Mouse (Mus musculus) left cerebral cortex, adult 8-10 months (tissue): ENCODE measurements around the gene Nat14. TPM values are rescaled to one million over a fixed set of nuclear protein-coding genes. Genes with fewer than 3 reads are reported as not detected.
A peak's percentile ranks its signal among the peaks of the same experiment; 100 is the strongest.

ENCODE experiments used
- DNase-seq, 2 experiments: peaks; one replicate each; pipeline ENCODE4 v3.0.0; 2022; ENCODE audit warnings: low spot score in 2 of 2
- total RNA-seq, 4 experiments: library from RNA; stranded (reverse); gene quantifications; 2 replicates each; pipeline ENCODE4 v1.2.4; 2022

Gene Nat14
- total RNA-seq, 4 experiments from 2014 or later: 94.7 to 100 (median 95.8) TPM

DNA sequence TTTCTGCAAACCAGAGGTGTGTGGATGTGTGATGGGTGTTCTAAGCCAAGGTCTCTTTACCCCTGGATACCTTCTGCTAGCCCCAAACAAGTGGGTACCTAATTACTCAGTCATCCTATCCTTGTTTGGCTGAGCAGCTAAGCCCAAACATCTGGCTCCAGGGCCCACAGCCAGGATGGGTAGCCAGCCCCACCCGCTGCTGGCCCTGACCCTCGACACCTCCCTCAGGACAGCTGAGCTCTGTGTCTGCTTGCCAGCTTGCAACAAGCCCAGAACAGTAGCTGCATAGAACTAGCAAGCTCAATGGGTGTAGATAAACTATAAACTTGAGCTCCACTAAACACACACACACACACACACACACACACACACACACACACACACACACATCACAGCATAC is 26.0 kb downstream of the Nat14 start:
- no peak for DNase-seq

DNA sequence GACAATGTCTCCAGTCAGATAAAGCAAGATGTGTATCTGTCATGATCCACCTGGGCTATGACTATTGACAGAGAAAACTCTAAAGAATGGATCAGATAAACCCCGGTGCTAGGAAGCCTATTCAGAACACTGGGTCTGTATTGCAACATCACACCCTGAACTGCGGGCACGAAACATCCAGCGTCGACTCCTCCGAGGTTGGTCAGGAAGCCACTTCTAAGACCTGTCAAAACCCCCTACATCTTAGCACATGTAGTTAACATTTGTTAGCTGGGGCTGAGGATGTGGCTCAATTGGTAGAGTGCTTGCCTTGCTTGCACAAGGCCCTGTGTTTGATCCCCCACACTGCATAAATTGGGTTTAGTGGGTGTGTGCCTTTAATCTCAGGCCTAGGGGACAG is 26.6 kb downstream of the Nat14 start:
- DNase-seq: no peak

DNA sequence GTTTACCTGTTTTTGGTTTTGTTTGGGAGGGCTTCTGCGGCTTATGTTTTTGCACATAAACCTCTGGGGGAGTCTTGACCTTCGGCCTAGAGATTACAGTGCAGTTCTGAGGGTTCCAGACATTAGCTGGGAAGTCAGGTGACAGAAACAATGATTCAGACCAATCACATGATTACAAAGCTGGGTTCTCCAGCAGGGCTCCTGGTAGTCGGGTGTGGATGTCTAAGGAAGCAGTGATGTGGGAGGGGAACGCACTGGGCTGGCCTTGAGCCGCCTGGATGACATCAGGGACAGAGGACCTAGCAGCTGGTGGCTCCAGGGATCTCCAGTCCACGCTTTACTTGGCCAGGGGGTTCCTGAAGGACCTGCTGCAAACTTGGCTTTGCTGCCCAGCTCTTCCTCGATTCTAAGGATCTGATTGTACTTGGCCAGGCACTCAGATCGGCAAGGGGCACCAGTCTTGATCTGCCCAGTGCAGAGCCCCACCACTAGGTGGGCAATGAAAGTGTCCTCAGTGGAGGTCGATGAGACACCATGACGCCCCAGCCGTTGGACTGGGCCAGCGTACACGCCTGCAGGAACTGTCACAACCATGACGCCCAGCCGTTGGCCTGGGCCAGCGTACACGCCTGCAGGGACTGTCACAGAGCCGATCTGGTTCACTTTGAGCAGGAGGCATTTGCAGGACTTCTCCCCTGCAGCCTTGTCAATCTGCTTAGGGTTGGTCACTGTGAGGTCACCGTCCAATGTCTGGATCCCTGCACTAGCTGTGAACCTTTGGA is 28.9 kb downstream of the Nat14 start:
- DNase-seq: no peak

DNA sequence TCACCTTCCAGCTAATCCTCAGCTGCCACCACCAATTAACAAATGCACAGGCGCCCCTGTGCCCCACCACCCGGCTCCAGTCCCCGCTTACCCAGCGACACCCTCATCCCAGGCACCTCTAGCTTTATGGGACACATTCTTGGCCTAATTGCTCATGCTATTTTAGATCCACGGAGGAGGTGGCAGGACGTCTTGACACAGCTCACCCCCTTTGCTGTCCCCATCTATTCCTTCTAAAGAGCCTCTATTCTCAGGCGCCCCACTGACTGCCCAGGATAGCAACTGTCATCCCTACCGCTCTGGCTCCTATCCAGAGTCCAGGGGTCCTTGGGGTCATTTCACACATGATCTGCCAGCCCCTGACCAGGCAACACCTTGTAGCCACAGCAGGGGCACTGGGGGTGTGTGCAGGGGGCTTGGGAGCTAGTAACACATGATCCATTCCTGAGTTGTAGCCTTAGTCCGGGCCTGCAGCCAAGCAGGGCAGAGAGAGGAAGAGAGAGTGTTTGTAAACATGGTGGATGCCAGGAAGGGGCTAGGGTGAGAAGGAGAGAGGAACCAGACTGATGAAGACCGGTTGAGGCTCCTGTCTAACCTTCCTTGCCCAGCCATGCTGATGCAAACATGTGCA is 32.1 kb downstream of the Nat14 start:
- no peak for DNase-seq

DNA sequence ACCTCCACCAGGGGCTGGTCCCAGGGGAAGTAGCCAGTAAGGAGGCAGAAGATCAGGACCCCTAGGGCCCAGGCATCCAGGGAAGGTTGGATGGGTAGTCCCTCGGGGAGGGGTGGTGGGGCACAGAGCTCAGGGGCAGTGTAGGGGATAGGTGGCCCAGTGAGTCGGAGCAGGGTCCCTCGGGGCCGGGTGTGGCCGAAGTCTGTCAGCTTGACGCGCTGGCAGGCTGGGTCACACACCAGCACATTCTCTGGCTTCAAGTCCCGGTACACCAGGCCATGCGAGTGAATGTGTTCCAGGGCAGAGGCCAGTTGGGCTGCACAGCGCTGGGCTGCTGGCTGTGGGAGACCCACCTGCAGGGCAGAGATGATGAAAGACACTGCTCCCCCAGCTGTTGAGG is 35.5 kb downstream of the Nat14 start:
- DNase-seq: no peak

DNA sequence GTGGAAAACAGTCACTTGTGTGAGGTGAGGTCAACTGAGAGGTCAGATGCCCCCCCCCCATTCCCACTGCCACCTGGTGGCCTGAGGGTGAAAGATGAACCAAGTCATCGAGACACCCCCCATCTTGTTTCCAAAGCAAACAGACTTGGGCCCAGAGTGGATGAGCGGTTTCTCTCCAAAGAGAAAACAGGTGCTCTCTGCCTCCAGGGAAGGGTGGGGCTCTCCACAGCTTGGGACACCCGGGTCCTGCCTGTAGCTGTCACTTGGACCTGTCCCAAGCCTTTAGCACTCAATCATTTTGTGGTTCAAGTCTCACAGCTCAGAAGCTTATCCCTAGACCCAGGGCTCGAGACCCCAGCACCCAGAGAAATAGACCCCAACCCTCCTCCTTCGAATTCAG is 41.7 kb downstream of the Nat14 start:
- no peak for DNase-seq

DNA sequence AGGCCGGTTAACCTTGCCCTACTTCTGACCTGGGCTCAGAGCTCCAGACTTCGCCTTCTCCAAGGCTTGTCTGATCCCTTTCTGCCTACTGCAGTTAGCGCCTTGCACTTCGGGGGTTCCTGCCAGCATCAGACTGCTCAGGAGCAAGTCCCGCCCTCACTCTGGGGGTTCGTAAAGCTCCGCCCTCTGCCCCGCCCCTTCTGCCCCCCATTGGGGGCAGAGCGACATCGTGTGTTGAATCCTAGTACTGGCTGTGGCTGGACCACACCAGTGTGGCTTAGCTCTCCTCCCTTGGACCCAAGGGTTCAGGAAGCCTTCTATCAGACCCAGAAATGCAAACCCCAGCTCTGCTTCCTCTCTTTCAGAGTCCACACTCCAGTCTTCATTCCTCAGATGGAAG is 42.4 kb downstream of the Nat14 start, which contains the start of gene Sbk2:
Gene Sbk2, minus strand, starts transcription at position 135 of the 400 bp plus-strand sequence.
- peak; percentile 47 to 51 for DNase-seq

DNA sequence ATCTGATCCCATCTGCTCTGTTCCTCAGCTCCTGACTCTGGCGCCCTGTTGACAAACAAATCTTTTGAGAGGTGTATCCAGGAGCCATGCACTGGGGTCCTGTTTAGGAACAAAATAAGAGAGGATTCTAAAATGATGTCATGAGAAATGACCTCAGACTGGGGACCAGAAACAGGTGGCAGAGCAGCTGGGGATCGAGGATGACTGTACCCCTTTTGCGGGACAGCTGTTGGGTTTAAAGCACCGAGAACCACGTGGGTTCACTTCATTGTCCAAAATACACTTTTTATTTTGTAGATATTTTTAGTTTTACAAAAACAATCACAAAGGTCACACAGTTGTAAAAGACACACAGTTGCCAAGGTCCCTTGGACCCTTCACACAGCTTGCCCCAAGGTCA is 43.2 kb downstream of the Nat14 start:
- DNase-seq: no peak

DNA sequence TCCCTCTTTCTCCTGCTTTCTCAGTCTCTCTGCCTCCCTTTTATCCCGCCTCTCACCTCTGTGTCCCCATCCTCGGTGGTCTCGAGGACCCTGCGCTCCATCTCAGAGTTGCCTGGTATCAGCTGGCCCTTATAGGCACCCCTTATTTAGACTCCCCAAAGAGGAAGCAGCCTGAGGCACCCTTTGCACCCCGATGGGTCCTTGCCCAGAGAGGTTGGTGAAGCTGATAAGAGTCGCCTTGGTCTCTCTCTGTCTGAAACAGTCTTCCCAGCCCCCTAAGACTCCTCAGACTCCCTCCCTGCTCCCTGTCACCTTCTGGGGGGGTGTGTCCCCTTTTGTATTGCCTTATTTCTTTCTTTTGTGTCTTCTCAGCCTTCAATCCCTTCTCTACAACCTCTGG is 49.2 kb downstream of the Nat14 start, which contains the start of gene Sbk3:
Gene Sbk3, minus strand, starts transcription at position 101 of the 400 bp plus-strand sequence.
- DNase-seq: no peak

DNA sequence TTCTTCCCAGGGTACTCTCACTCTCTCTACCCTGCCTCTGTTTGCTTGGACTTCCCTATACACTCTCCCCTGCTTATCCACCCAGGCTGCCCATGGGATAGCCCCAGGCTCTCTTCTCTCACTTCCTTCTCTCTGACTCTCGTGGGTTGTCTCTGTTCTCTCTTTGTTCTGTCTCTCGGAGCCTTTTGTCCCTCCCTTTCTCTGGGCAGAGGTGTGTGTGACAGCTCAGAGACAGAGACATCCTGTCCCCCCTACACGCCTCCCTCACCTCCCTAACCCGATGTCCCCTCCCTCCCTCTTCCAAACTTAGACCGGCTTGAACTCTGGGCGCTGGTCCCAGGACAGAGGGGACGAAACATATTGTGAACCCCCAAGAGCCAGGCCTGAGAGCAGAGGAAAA is 49.9 kb downstream of the Nat14 start:
- DNase-seq: no peak

DNA sequence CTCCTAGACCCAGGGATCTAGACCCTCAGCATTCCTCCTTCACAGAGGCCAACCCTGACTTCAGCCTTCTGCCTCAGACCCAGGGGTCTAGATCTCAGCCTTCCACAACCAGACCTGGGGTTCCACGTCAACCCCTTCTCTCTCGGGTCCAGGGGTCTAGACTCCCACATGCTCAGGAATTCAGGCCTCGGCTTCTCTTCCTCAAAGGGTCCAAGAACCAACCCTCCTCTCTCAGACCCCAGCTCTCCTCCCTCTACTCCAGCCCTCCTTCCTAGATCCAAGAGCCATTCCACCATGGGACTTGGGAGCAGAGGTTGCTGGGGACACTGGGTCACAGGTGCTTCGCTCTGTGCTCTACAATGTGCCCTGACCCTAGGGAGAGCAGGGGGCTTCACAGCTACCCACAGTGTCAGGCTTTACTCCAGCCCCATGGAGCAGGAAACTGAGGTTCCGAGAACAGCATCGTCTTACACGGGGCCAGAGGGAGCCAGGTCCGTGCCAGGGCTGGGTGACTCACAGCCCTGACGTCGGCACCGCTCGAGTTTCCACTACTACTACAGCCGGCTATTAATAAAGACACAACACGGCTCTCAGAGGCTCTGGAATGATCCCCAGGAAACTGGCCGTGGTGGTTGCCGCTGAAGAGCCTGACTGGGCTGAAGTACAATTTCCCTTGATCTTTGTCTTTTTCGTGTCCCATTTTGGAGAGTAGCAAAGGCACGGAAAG is 50.7 kb downstream of the Nat14 start:
- no peak for DNase-seq

Other genes with a start within 250 kb of the Nat14 start
- gene Hspbp1, start 237.0 kb upstream of the Nat14 start, total RNA-seq: 10 to 100 TPM; 83.7 to 95.5 (median 89.4) TPM
- 100 to 1,000 TPM; 377 to 435 (median 401) TPM for gene Brsk1, start 231.4 kb upstream of the Nat14 start, total RNA-seq
- gene Tmem150b, start 196.8 kb upstream of the Nat14 start, total RNA-seq: under 1 TPM in 2 of 4 experiments, not detected in 2; 0.16 to 0.21 TPM
- 10 to 100 TPM; 22.0 to 31.3 (median 25.3) TPM for gene Kmt5c, start 181.9 kb upstream of the Nat14 start, total RNA-seq
- 1 to 10 TPM; 5.1 to 8.7 (median 6.8) TPM for gene Cox6b2, start 168.9 kb upstream of the Nat14 start, total RNA-seq
- gene Fam71e2, start 150.7 kb upstream of the Nat14 start, total RNA-seq: not detected
- gene Il11, start 139.2 kb upstream of the Nat14 start, total RNA-seq: under 1 TPM; 0.26 to 0.70 (median 0.39) TPM
- not detected for gene Tmem190, start 139.1 kb upstream of the Nat14 start, total RNA-seq
- 1 to 10 TPM; 3.0 to 4.2 (median 3.1) TPM for gene Tmem238, start 132.4 kb upstream of the Nat14 start, total RNA-seq
- gene Rpl28, start 129.2 kb upstream of the Nat14 start, total RNA-seq: 100 to 1,000 TPM; 329 to 537 (median 413) TPM
- gene Ube2s, start 109.4 kb upstream of the Nat14 start, total RNA-seq: 100 to 1,000 TPM; 103 to 130 (median 112) TPM
- gene Shisa7, start 77.3 kb upstream of the Nat14 start, total RNA-seq: 100 to 1,000 TPM; 105 to 117 (median 110) TPM
- 1 to 10 TPM; 8.3 to 10.0 (median 9.1) TPM for gene Isoc2b, start 51.8 kb upstream of the Nat14 start, total RNA-seq
- 10 to 100 TPM; 16.1 to 17.7 (median 17.1) TPM for gene Isoc2a, start 44.9 kb upstream of the Nat14 start, total RNA-seq
- gene Gm36210, start 15.5 kb upstream of the Nat14 start, total RNA-seq: under 1 TPM in 3 of 4 experiments, not detected in 1; 0.48 to 0.65 (median 0.51) TPM
- gene Zfp628, start 6.8 kb upstream of the Nat14 start, total RNA-seq: 10 to 100 TPM; 14.7 to 16.8 (median 15.5) TPM
- 1 to 10 TPM; 2.1 to 3.5 (median 2.6) TPM for gene Ssc5d, start 3.8 kb downstream of the Nat14 start, total RNA-seq
- gene Sbk2, start 42.4 kb downstream of the Nat14 start, total RNA-seq: under 1 TPM; 0.16 to 0.68 (median 0.26) TPM
- gene Sbk3, start 49.1 kb downstream of the Nat14 start, total RNA-seq: 1 to 10 TPM in 3 of 4 experiments, under 1 TPM in 1; 0.88 to 1.3 (median 1.1) TPM
- 10 to 100 TPM; 23.3 to 31.7 (median 25.0) TPM for gene Zfp579, start 74.1 kb downstream of the Nat14 start, total RNA-seq
- gene Zfp524, start 92.4 kb downstream of the Nat14 start, total RNA-seq: 1 to 10 TPM; 6.3 to 7.8 (median 6.5) TPM
- 10 to 100 TPM; 21.3 to 23.5 (median 23.2) TPM for gene Fiz1, start 92.7 kb downstream of the Nat14 start, total RNA-seq
- gene Gm44973, start 93.5 kb downstream of the Nat14 start, total RNA-seq: not detected
- gene Zfp865, start 98.3 kb downstream of the Nat14 start, total RNA-seq: 10 to 100 TPM; 33.5 to 38.8 (median 35.8) TPM
- 10 to 100 TPM; 55.7 to 63.0 (median 59.8) TPM for gene Ccdc106, start 98.5 kb downstream of the Nat14 start, total RNA-seq
- 1 to 10 TPM in 1 of 4 experiments, not detected in 3; 1.5 TPM for gene 4632433K11Rik, start 112.1 kb downstream of the Nat14 start, total RNA-seq
- gene Zfp784, start 116.4 kb downstream of the Nat14 start, total RNA-seq: 1 to 10 TPM; 5.4 to 6.0 (median 5.7) TPM
- 10 to 100 TPM; 25.2 to 31.7 (median 27.2) TPM for gene Zfp580, start 129.5 kb downstream of the Nat14 start, total RNA-seq
- gene U2af2, start 140.1 kb downstream of the Nat14 start, total RNA-seq: 100 to 1,000 TPM; 159 to 182 (median 174) TPM
- 100 to 1,000 TPM; 395 to 439 (median 410) TPM for gene Epn1, start 158.2 kb downstream of the Nat14 start, total RNA-seq
- not detected for gene Rfpl4, start 194.9 kb downstream of the Nat14 start, total RNA-seq
- under 1 TPM in 3 of 4 experiments, not detected in 1; 0.34 to 0.51 (median 0.36) TPM for gene Rasl2-9, start 203.9 kb downstream of the Nat14 start, total RNA-seq
- gene Vmn1r55, start 227.6 kb downstream of the Nat14 start, total RNA-seq: not detected